Mouse (Mus musculus): ENCODE measurements at regions not wholly inside any gene's neighbourhood (a gene's known extent, or its start where the extent isn't known, plus 50 kb on each side); places are given as distances from the start of the nearest gene placed in this dataset.

- H3K4me1 ChIP-seq (ENCODE audit: control insufficient read depth in 2 of 2, insufficient read depth in 2 of 2, low read length in 2 of 2, poor library complexity in 1 of 2), result no peaks in the 10 kb centered on the region
- no peaks in the 10 kb centered on the region for H3K9me3 ChIP-seq (ENCODE audit: control insufficient read depth, insufficient read depth, low read depth, low read length)
- TF ChIP-seq CHD2 (IDR thresholded peaks at IDR 0.05; ENCODE audit: low read depth, low read length) (no peak), ZNF384 (IDR thresholded peaks at IDR 0.05; ENCODE audit: low read depth, low read length) (no peak), HCFC1 (IDR thresholded peaks at IDR 0.05; ENCODE audit: borderline replicate concordance, insufficient read depth, low read length) (no peak), MAFK (IDR thresholded peaks at IDR 0.05; ENCODE audit: insufficient read depth, low read depth, low read length) (no peak)
- no peak for DNase-seq (ENCODE audit: low read depth, low spot score)
- no peak overlapping the region for H3K4me3 ChIP-seq (ENCODE audit: insufficient read depth in 1 of 2, low read depth in 1 of 2, low read length in 2 of 2, poor library complexity in 1 of 2, severe bottlenecking in 1 of 2)
- no peak overlapping the region for H3K27ac ChIP-seq (ENCODE audit: insufficient read depth, low read depth, low read length, poor library complexity, severe bottlenecking)
- in situ Hi-C loops (cut with MboI; ENCODE audit: low sequenced_read_pairs in 2 of 2, unreplicated experiment in 2 of 2), result no loop called here
- H3K36me3 ChIP-seq (ENCODE audit: control insufficient read depth, insufficient read depth, low read length, poor library complexity, severe bottlenecking), result no peaks in the 10 kb centered on the region
- H3K9ac ChIP-seq (ENCODE audit: insufficient read depth, low read depth, low read length, poor library complexity, severe bottlenecking), result no peak overlapping the region
Observed at GRCm38 (mm10) chr9:116278862-116279261, 103.7 kb upstream of the Tgfbr2 start.

DNA sequence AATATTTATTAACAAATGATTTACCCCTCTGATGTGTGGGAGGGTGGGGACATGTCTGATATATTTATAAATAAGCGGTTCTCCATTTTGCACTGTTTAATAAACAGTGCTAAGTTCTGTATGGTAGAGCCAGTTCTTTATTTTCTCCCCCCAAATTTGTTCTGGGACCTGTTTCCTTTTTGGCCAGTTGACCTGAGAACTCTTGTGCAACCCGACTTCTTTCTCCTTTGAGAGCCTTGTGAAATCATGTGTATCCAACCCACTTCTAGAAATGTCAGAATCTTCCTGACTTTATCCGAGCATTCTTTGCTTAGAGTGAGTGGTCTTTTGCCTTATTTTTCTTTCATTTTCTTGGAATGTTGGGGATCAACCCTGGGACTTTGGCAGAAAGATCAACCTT, 102.6 kb upstream of the Tgfbr2 start:
- Histone ChIP-seq H3K4me1 (ENCODE audit: control insufficient read depth in 2 of 2, insufficient read depth in 2 of 2, low read length in 2 of 2, poor library complexity in 1 of 2) (no peaks in the 10 kb centered on the region), H3K9me3 (ENCODE audit: control insufficient read depth, insufficient read depth, low read depth, low read length) (no peaks in the 10 kb centered on the region), H3K36me3 (ENCODE audit: control insufficient read depth, insufficient read depth, low read length, poor library complexity, severe bottlenecking) (no peaks in the 10 kb centered on the region), H3K27ac (ENCODE audit: insufficient read depth, low read depth, low read length, poor library complexity, severe bottlenecking) (no peak overlapping the region), H3K9ac (ENCODE audit: insufficient read depth, low read depth, low read length, poor library complexity, severe bottlenecking) (no peak overlapping the region), H3K4me3 (ENCODE audit: insufficient read depth in 1 of 2, low read depth in 1 of 2, low read length in 2 of 2, poor library complexity in 1 of 2, severe bottlenecking in 1 of 2) (no peak overlapping the region)
- TF ChIP-seq MAFK (IDR thresholded peaks at IDR 0.05; ENCODE audit: insufficient read depth, low read depth, low read length), result no peak
- TF ChIP-seq HCFC1 (IDR thresholded peaks at IDR 0.05; ENCODE audit: borderline replicate concordance, insufficient read depth, low read length), result no peak
- TF ChIP-seq ZC3H11A (IDR thresholded peaks at IDR 0.05; ENCODE audit: borderline replicate concordance, low read depth, low read length), result no peak
- TF ChIP-seq CHD2 (IDR thresholded peaks at IDR 0.05; ENCODE audit: low read depth, low read length), result no peak
- no peak for TF ChIP-seq ZNF384 (IDR thresholded peaks at IDR 0.05; ENCODE audit: low read depth, low read length)
- in situ Hi-C loops (cut with MboI; ENCODE audit: low sequenced_read_pairs in 2 of 2, unreplicated experiment in 2 of 2), result no loop called here
- DNase-seq (ENCODE audit: low read depth, low spot score), result no peak

DNA sequence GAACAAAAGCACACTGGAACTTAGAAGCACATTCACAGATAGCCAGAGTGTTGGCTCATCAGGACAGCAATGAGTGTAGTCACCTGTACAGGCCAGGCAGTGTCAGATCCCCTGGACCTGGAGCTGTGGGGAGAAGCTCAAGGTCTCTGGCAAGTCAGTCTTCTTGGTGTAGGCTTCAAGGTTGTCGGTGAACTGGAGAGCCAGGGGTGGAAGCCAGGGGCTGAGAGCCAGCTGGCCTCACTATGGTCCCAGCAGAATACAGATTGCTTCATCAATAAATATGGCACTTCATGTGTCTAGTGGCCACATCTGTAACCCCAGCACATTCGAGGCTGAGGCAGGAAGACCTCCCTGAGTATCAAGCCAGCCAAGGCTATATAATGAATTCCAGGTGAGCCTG, 101.0 kb upstream of the Tgfbr2 start:
- H3K4me3 ChIP-seq (ENCODE audit: insufficient read depth in 1 of 2, low read depth in 1 of 2, low read length in 2 of 2, poor library complexity in 1 of 2, severe bottlenecking in 1 of 2), result no peak overlapping the region
- H3K36me3 ChIP-seq (ENCODE audit: control insufficient read depth, insufficient read depth, low read length, poor library complexity, severe bottlenecking), result no peaks in the 10 kb centered on the region
- H3K9ac ChIP-seq (ENCODE audit: insufficient read depth, low read depth, low read length, poor library complexity, severe bottlenecking), result no peak overlapping the region
- no peak overlapping the region for H3K27ac ChIP-seq (ENCODE audit: insufficient read depth, low read depth, low read length, poor library complexity, severe bottlenecking)
- in situ Hi-C loops (cut with MboI; ENCODE audit: low sequenced_read_pairs in 2 of 2, unreplicated experiment in 2 of 2), result no loop called here
- H3K4me1 ChIP-seq (ENCODE audit: control insufficient read depth in 2 of 2, insufficient read depth in 2 of 2, low read length in 2 of 2, poor library complexity in 1 of 2), result no peaks in the 10 kb centered on the region
- DNase-seq (ENCODE audit: low read depth, low spot score), result no peak
- TF ChIP-seq HCFC1 (IDR thresholded peaks at IDR 0.05; ENCODE audit: borderline replicate concordance, insufficient read depth, low read length) (no peak), CHD2 (IDR thresholded peaks at IDR 0.05; ENCODE audit: low read depth, low read length) (no peak), ZNF384 (IDR thresholded peaks at IDR 0.05; ENCODE audit: low read depth, low read length) (no peak), MAFK (IDR thresholded peaks at IDR 0.05; ENCODE audit: insufficient read depth, low read depth, low read length) (no peak)
- no peaks in the 10 kb centered on the region for H3K9me3 ChIP-seq (ENCODE audit: control insufficient read depth, insufficient read depth, low read depth, low read length)

DNA sequence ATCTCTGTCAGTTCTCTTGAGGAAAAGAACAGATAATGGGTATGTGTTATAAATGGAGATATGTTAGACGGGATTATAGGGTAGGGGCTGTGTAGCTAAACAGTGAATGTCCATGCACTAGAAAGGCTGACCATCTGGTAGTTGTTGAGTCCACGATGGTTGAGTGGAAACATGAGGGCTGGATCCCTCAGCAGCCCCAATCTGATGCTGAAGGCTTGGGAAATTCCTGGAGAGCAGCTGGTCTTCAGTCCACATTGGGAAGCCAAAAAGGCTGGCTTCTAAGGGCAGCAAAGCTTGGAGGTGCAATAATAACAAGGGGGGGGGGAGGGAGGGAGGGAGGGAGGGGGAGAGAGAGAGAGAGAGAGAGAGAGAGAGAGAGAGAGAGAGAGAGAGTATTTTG, 97.3 kb upstream of the Tgfbr2 start:
- Histone ChIP-seq H3K9me3 (ENCODE audit: control insufficient read depth, insufficient read depth, low read depth, low read length) (no peaks in the 10 kb centered on the region), H3K4me1 (ENCODE audit: control insufficient read depth in 2 of 2, insufficient read depth in 2 of 2, low read length in 2 of 2, poor library complexity in 1 of 2) (no peaks in the 10 kb centered on the region), H3K27ac (ENCODE audit: insufficient read depth, low read depth, low read length, poor library complexity, severe bottlenecking) (no peak overlapping the region), H3K9ac (ENCODE audit: insufficient read depth, low read depth, low read length, poor library complexity, severe bottlenecking) (no peak overlapping the region), H3K4me3 (ENCODE audit: insufficient read depth in 1 of 2, low read depth in 1 of 2, low read length in 2 of 2, poor library complexity in 1 of 2, severe bottlenecking in 1 of 2) (no peak overlapping the region), H3K36me3 (ENCODE audit: control insufficient read depth, insufficient read depth, low read length, poor library complexity, severe bottlenecking) (no peaks in the 10 kb centered on the region)
- TF ChIP-seq HCFC1 (IDR thresholded peaks at IDR 0.05; ENCODE audit: borderline replicate concordance, insufficient read depth, low read length), result no peak
- no peak for TF ChIP-seq ZC3H11A (IDR thresholded peaks at IDR 0.05; ENCODE audit: borderline replicate concordance, low read depth, low read length)
- DNase-seq (ENCODE audit: low read depth, low spot score), result no peak
- in situ Hi-C loops (cut with MboI; ENCODE audit: low sequenced_read_pairs in 2 of 2, unreplicated experiment in 2 of 2), result no loop called here

DNA sequence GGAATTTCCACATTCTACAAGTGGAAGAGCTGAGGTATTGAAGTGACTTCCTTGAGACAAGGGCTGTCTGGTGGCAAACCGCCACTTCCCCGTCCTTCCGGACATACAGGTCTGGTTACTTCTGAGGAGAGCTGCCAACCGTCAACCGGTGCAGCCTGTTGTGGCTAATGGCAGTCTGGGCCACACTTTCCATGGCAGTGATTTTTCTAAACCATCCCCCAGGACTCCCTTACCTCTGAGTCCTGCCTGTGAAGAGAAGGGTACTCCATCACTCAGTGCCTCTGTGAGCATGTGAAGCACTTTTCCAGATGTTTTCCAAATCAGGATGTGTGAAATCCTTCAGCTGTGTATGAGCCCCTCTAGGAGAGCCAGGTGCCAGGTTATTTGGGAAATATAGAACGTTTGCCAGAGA, 95.3 kb upstream of the Tgfbr2 start:
- no peak for TF ChIP-seq CHD2 (IDR thresholded peaks at IDR 0.05; ENCODE audit: low read depth, low read length)
- TF ChIP-seq ZNF384 (IDR thresholded peaks at IDR 0.05; ENCODE audit: low read depth, low read length), result no peak
- no peak for TF ChIP-seq HCFC1 (IDR thresholded peaks at IDR 0.05; ENCODE audit: borderline replicate concordance, insufficient read depth, low read length)
- TF ChIP-seq MAFK (IDR thresholded peaks at IDR 0.05; ENCODE audit: insufficient read depth, low read depth, low read length), result no peak
- TF ChIP-seq ZC3H11A (IDR thresholded peaks at IDR 0.05; ENCODE audit: borderline replicate concordance, low read depth, low read length), result no peak
- H3K9me3 ChIP-seq (ENCODE audit: control insufficient read depth, insufficient read depth, low read depth, low read length), result no peaks in the 10 kb centered on the region
- H3K4me3 ChIP-seq (ENCODE audit: insufficient read depth in 1 of 2, low read depth in 1 of 2, low read length in 2 of 2, poor library complexity in 1 of 2, severe bottlenecking in 1 of 2), result no peak overlapping the region
- no peak overlapping the region for H3K9ac ChIP-seq (ENCODE audit: insufficient read depth, low read depth, low read length, poor library complexity, severe bottlenecking)
- H3K36me3 ChIP-seq (ENCODE audit: control insufficient read depth, insufficient read depth, low read length, poor library complexity, severe bottlenecking), result no peaks in the 10 kb centered on the region
- DNase-seq (ENCODE audit: low read depth, low spot score), result no peak
- in situ Hi-C loops (cut with MboI; ENCODE audit: low sequenced_read_pairs in 2 of 2, unreplicated experiment in 2 of 2), result no loop called here
- no peaks in the 10 kb centered on the region for H3K4me1 ChIP-seq (ENCODE audit: control insufficient read depth in 2 of 2, insufficient read depth in 2 of 2, low read length in 2 of 2, poor library complexity in 1 of 2)
- no peak overlapping the region for H3K27ac ChIP-seq (ENCODE audit: insufficient read depth, low read depth, low read length, poor library complexity, severe bottlenecking)
